Mouse (Mus musculus) cerebellum, adult 2 months (tissue): ENCODE measurements around the gene Zfp13. TPM values are rescaled to one million over a fixed set of nuclear protein-coding genes. Genes with fewer than 3 reads are reported as not detected.

ENCODE experiments used
- DNase-seq, 2 experiments: peaks; one replicate each; pipeline ENCODE4 v3.0.0; 2021
- H3K27ac ChIP-seq: fragments of 200-500 bp; 2 replicates; pipeline ENCODE4 v1.5.1; 2012; ENCODE audit warnings: low read length, control low read depth, inconsistent platforms; ENCODE audit not compliant: insufficient read depth
- H3K27me3 ChIP-seq: fragments of 200-500 bp; 2 replicates; pipeline ENCODE4 v1.6.1; 2012; ENCODE audit warnings: inconsistent platforms, mild to moderate bottlenecking, low read length, moderate library complexity; ENCODE audit not compliant: control insufficient read depth, insufficient read depth
- H3K4me1 ChIP-seq: fragments of 200-500 bp; 2 replicates; pipeline ENCODE4 v1.6.1; 2011; ENCODE audit warnings: low read length; ENCODE audit not compliant: control insufficient read depth, insufficient read depth
- H3K4me3 ChIP-seq: fragments of 200-500 bp; replicated peaks from 2 replicates; pipeline ENCODE3; 2011; ENCODE audit warnings: mild to moderate bottlenecking, low read depth, low read length, control low read depth; ENCODE audit not compliant: insufficient read depth
- CTCF ChIP-seq: fragments of 200-500 bp; IDR thresholded peaks from 2 replicates; pipeline ENCODE4 v1.5.1; 2011; ENCODE audit warnings: low read depth, mild to moderate bottlenecking, control low read depth, low read length, moderate library complexity, borderline replicate concordance; ENCODE audit not compliant: insufficient read depth
- POLR2A ChIP-seq: fragments of 200-500 bp; IDR thresholded peaks from 2 replicates; pipeline ENCODE4 v1.6.1; 2011; ENCODE audit warnings: low read length, control low read depth, borderline replicate concordance; ENCODE audit not compliant: insufficient read depth
- WGBS: fragments of 180-500 bp; shearing (Covaris S2); methylation state at CpG from one replicate; pipeline ENCODE4 v1.1.7; 2018; 5-methylcytosine and 5-hydroxymethylcytosine counted together
- polyA plus RNA-seq: library from polyadenylated mRNA; depleted of rRNA; stranded (reverse); fragments of >200 nt; gene quantifications from 2 replicates; pipeline ENCODE4 v1.2.3, GENCODE M21; 2012; rRNA removed

The Zfp13 gene
- polyA plus RNA-seq, result 25.6 and 27.2 TPM in 2 replicates

DNA sequence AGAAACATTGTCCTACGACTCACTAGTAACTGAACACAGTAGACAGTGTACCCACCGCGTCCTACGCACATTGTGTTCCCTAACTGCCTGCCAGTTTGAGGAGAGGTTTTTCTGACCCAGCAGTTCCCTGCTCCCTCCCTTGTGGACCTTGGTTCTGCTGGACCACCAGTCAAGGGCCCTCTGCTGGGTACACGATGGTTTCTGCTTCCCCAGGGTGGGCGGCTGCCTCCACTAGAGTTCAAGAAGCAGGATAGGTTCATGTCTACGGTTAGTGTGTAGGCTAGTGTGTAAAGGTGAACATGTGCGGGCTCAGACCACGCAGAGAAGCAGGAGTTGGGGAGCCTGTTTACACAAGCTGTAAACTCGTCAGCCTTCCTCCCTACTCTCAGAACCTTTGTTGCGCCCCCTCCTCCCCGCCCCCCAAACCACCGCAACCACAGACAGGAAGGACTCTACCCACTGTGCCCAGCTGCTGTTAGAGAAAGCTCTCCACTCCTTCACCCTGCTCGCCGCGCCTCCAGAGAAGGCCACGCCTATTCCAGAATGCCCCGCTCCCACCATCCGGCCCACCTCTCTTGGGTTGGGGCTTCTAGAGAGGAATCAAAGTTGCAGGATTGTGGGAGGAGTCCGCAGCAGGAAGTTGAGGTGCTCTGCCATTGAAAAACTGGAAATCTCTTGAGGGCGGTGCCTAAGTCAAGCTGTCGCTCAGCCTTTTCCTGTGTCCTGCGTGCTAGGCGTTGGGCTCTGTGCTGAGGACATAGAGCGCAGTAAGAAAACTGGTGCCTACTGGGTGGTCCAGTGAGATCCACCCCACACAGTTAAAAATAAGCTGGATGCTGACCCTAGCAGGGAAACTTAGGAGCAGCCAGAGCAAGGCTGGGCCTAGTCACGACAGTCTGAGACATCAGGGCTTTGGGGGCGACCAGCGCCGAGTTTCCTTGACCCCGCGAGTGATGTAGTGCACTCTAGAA is at the start of gene Zfp13:
Gene Zfp13 (minus strand): TSS at position 906 of the 971 bp plus-strand sequence.
- H3K4me3 ChIP-seq, result peak within 1 kb of the TSS; percentile 74
- 8% methylated on average over 31 of the region's 31 CpGs for WGBS

DNA sequence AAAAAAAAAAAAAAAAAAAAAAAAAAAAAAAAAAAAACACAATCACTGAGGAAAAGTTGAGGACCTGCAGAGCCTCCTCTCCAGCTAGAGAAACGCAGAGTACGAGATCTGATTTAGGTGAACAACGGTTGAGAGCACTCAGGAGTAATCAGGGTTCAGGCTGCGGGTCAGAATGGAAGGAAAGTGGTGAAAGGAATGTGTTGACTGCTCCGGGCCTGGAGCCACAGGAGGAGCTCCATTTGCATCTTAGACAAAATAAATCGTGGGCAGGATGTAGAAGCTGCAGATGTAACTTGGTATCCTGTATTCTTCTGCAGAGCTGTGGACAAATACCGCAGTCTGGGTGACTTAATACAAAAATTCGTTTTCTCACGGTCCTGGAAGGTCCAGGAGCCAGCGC is 46.6 kb upstream of the Zfp13 start:
- no peak overlapping the region for H3K27ac ChIP-seq
- no peak overlapping the region for H3K4me3 ChIP-seq
- H3K4me1 ChIP-seq, result no peaks in the 10 kb centered on the region
- DNase-seq, result no peak
- WGBS, result 49% methylated on average over 10 of the region's 10 CpGs
- TF ChIP-seq CTCF (no peak), POLR2A (no peak)
- no peaks in the 10 kb centered on the region; the same call in 1 of the 2 replicates for H3K27me3 ChIP-seq

More for the DNA sequence above, at the start of gene Zfp13:
- H3K27me3 ChIP-seq, result no peaks in the 10 kb centered on the region
- H3K4me1 ChIP-seq, result no peaks in the 10 kb centered on the region
- peak within 1 kb of the TSS; percentile 45; the same call in 1 of the 2 replicates for H3K27ac ChIP-seq
- TF ChIP-seq POLR2A (peak; percentile 66; the same call in 1 of the 2 replicates), CTCF (no peak)
- peak; percentile 70 to 78 for DNase-seq

DNA sequence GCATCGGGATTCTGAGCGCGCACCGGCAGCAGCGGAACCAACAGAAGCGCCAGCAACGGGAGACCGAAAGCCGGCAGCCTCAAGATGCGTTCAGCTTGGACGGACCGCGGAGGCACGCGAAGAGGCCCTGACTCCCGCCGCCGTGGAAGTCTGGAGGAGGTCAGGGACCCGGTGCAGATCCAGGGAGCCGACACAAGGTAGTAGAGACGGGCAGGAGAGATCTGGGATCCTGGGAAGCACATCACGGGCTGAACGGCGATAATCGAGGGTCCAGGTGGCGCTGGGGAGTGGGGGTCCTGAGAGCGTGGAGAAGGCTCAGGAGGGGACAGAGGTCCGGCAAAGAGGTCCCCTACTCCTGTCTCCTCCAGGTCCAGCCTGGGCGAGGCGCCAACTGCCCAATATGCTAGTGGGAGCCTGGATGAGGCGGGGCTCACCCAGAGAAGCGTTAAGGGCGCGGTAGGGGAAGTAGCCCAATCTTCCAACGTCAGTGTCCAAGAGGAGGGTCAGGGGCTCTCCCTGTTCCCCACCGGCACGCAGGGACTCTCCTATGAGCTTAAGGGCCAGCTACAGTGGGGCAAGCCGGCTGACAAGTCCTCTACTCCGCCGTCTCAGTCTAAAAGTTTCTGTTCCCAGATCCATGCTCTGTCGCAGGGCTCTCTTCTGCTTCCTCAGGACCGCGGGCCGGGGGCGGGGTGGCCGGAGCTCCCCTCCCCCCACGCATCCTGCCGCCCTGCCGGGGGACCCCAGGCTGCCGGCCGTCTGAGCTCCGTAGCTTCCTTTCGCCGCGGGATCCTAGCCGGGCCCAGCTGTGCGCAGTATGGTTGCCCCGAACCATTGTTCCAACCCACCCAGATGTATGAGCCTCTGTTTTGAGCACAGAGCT is 45.6 kb upstream of the Zfp13 start, which contains the start of gene Mmp25:
Gene Mmp25 (minus strand): TSS at position 665 of the 883 bp plus-strand sequence.
- 2% methylated on average over 58 of the region's 58 CpGs for WGBS
- H3K4me3 ChIP-seq, result no peak within 1 kb of the TSS
- no peak within 1 kb of the TSS for H3K27ac ChIP-seq
- TF ChIP-seq POLR2A (no peak), CTCF (no peak)
- DNase-seq, result no peak
- H3K4me1 ChIP-seq, result no peaks in the 10 kb centered on the region
- no peaks in the 10 kb centered on the region; the same call in 1 of the 2 replicates for H3K27me3 ChIP-seq

DNA sequence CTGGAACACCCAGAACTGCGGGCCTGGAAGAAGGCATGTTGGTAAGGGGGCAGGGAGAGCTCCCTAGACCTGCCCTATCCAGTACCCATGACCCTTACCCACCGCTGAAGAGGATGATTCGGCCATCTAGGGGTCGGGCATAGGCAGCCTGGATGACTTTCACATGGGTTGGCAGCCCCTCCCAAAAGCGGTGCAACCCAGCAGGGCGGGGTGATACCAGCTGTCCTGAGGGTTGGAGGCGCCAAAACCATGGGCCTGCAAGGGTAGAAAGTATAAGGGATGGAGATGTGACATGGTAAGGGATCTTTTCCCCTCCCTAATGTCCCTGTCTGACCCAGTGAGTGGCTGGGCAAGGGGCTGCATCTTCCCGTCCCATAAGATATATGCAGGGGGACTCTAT is 32.0 kb upstream of the Zfp13 start:
- TF ChIP-seq CTCF (no peak), POLR2A (no peak)
- 49% methylated on average over 8 of the region's 8 CpGs for WGBS
- no peak for DNase-seq
- no peak overlapping the region for H3K4me3 ChIP-seq
- H3K4me1 ChIP-seq, result no peaks in the 10 kb centered on the region
- no peaks in the 10 kb centered on the region for H3K27me3 ChIP-seq
- H3K27ac ChIP-seq, result no peak overlapping the region

DNA sequence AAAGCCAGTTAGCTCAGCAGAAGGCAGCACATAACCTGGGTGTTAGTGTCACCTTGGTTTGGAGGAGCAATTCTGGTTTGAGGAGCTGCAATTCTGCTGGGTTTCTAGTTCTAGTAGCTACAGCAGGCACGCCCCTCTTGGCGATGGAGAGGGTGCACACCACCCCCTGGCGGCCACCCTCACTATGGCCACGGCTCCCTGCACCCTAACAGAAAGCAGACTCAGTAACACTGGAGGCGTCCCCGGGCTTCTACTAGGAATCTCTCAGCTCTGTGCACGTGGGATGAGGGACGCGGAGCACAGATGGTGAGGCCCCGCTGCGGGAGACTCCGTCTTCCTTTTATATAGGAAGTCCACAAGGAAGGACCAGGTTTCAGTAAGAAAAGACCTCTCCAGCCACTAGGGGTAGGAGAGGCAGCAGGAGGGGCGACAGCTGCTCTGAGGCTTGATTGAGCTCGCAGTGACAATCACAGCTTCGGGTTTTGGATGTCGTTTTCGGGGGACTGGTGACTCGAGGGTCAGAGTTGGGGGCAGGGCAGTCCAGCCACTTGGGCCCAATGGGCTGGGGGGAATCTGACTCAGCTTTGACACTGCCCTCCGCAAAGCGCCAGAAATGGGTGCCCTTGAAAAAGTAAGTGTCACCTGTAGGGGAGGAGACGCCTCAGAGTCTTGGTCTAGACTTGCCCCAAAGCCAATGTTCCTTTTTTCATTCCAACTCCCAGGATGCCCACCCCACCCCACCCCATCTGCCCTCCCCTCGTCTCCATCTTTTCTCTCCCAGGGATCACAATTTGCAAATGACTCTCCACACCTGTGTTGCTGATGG is 31.1 kb upstream of the Zfp13 start:
- H3K4me1 ChIP-seq, result no peaks in the 10 kb centered on the region
- peak; percentile 65 to 78 for DNase-seq
- no peak overlapping the region for H3K27ac ChIP-seq
- H3K27me3 ChIP-seq, result no peaks in the 10 kb centered on the region
- 13% methylated on average over 22 of the region's 22 CpGs for WGBS
- TF ChIP-seq CTCF, result peak; percentile 86
- no peak for TF ChIP-seq POLR2A
- no peak overlapping the region for H3K4me3 ChIP-seq

DNA sequence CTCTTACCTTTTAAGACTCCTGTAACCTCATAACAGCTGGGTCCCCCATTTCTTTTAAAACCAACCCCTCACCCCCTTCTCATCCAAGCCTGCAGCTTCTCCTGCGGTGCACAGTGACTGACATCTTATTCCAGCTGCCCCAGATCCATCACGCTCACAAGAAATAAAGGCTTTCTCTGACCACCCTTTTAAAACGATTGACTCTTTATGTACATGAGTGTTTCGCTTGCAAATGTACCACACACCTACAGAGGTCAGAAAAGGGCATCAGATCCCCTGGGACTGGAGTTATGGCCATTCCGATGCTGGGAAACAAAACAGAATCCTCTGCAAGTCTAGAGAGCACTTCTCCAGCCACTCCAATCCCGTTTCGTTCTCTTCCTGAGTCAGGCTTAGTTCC is 28.5 kb upstream of the Zfp13 start:
- no peak overlapping the region for H3K27ac ChIP-seq
- no peaks in the 10 kb centered on the region for H3K4me1 ChIP-seq
- H3K4me3 ChIP-seq, result no peak overlapping the region
- no peaks in the 10 kb centered on the region for H3K27me3 ChIP-seq
- TF ChIP-seq CTCF (no peak), POLR2A (no peak)
- WGBS, result 38% methylated on average over 7 of the region's 7 CpGs
- no peak for DNase-seq

DNA sequence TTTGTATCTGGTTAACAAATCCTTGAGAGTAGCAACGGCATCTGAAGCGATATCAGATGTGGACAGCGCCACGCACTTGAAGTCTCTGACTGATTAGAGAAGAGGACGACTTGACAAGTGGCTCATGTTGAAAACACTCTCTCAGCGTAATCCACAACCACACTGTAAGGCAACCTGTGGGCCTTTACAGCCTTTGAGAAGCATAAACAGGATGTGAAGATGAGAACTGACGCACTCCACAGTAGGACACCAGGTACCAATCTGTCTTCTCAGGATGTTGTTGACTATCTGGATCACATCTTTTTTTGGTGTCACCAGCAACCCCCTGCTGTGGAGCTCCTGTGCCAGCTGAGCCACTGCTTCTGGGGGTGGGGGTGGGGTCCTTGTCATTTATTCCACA is 21.1 kb upstream of the Zfp13 start:
- no peak for DNase-seq
- Histone ChIP-seq H3K27ac (no peak overlapping the region), H3K4me1 (no peaks in the 10 kb centered on the region), H3K4me3 (no peak overlapping the region), H3K27me3 (no peaks in the 10 kb centered on the region)
- WGBS, result 74% methylated on average over 7 of the region's 7 CpGs
- no peak for TF ChIP-seq CTCF
- no peak for TF ChIP-seq POLR2A
